Mouse (Mus musculus): ENCODE results near the gene Gm36028. TPM values are rescaled to one million over a fixed set of nuclear protein-coding genes. Genes with fewer than 3 reads are reported as not detected.

Gene Gm36028
- polyA plus RNA-seq, 1 experiment, result 1.8 TPM

- WGBS, result 77% methylated on average over 2 of the region's 2 CpGs
- TF ChIP-seq CTCF (conservative IDR thresholded peaks at IDR 0.05; ENCODE audit: insufficient read depth, insufficient read length, low read depth, low read length) (no peak), POLR2A (IDR thresholded peaks at IDR 0.05; ENCODE audit: low read depth, low read length) (no peak)
- no peaks in the 10 kb centered on the region for H3K36me3 ChIP-seq (ENCODE audit: control insufficient read depth, insufficient read depth, low read length)
Measured at GRCm38 (mm10) chr16:37801097-37801496, 59.8 kb downstream of the Gm36028 start.

More at GRCm38 (mm10) chr16:37801097-37801496, 59.8 kb downstream of the Gm36028 start:
- no peaks in the 10 kb centered on the region for H3K4me1 ChIP-seq (ENCODE audit: control insufficient read depth, insufficient read depth, low read length)
- no peak for DNase-seq
- no peak overlapping the region for H3K27ac ChIP-seq (ENCODE audit: insufficient read depth, low read depth, low read length)
- H3K4me3 ChIP-seq (ENCODE audit: insufficient read depth, low read depth, low read length), result no peak overlapping the region
- no peaks in the 10 kb centered on the region for H3K27me3 ChIP-seq (replicated peaks; ENCODE audit: control insufficient read depth, insufficient read depth, low read length)

Other genes starting within 250 kb of the Gm36028 start
- gene Ndufb4, start 206.7 kb downstream of the Gm36028 start, polyA plus RNA-seq (2012; rRNA removed), result 131 and 178 TPM in 2 replicates
- 21.3 and 25.8 TPM in 2 replicates for gene Fstl1, start 84.3 kb downstream of the Gm36028 start, polyA plus RNA-seq (2012; rRNA removed)
- 23.3 and 25.9 TPM in 2 replicates for gene Lrrc58, start 7.2 kb upstream of the Gm36028 start, polyA plus RNA-seq (2012; rRNA removed)
- 0.03 TPM in 1 of 2 replicates, not detected in the other for gene Gpr156, start 55.4 kb upstream of the Gm36028 start, polyA plus RNA-seq (2012; rRNA removed)
- 10.1 and 12.0 TPM in 2 replicates for gene Gsk3b, start 227.9 kb upstream of the Gm36028 start, polyA plus RNA-seq (2012; rRNA removed)